Mouse (Mus musculus) hindbrain, embryonic 15.5 days (tissue): ENCODE data around the gene Msh4. TPM values are rescaled to one million over a fixed set of nuclear protein-coding genes. Genes with fewer than 3 reads are reported as not detected.

Source experiments
- ATAC-seq: fragments of 200-750 bp; cut with Nextera tagmentation; 2 replicates; pipeline ENCODE4 v1.8.0; 2017; ENCODE audit warnings: low read depth, moderate number of reproducible peaks, moderate TSS enrichment; ENCODE audit not compliant: low FRiP score
- H3K27ac ChIP-seq: fragments of 300-500 bp; sonication (generic); replicated peaks from 2 replicates; pipeline ENCODE4 v1.5.1; 2015; ENCODE audit warnings: mild to moderate bottlenecking, inconsistent platforms
- H3K27me3 ChIP-seq: fragments of 300-500 bp; sonication (generic); 2 replicates; pipeline ENCODE4 v1.6.1; 2015; ENCODE audit warnings: control low read depth, inconsistent platforms
- H3K36me3 ChIP-seq: fragments of 300-500 bp; sonication (generic); 2 replicates; pipeline ENCODE4 v1.6.1; 2015; ENCODE audit warnings: control low read depth, inconsistent platforms
- H3K4me1 ChIP-seq: fragments of 300-500 bp; sonication (generic); replicated peaks from 2 replicates; pipeline ENCODE4 v1.6.1; 2015; ENCODE audit warnings: control low read depth, inconsistent platforms
- H3K4me2 ChIP-seq: fragments of 300-500 bp; sonication (generic); 2 replicates; pipeline ENCODE4 v1.6.1; 2015; ENCODE audit warnings: moderate library complexity, mild to moderate bottlenecking, inconsistent platforms
- H3K4me3 ChIP-seq: fragments of 300-500 bp; sonication (generic); 2 replicates; pipeline ENCODE4 v1.5.1; 2015; ENCODE audit warnings: mild to moderate bottlenecking, inconsistent platforms
- H3K9ac ChIP-seq: fragments of 300-500 bp; sonication (generic); 2 replicates; pipeline ENCODE4 v1.6.1; 2015; ENCODE audit warnings: inconsistent platforms
- H3K9me3 ChIP-seq: fragments of 300-500 bp; sonication (generic); 2 replicates; pipeline ENCODE4 v1.6.1; 2016; ENCODE audit warnings: control low read depth, inconsistent platforms
- whole genome bisulfite sequencing: fragments of 180-500 bp; shearing (Covaris S2); methylation state at CpG from one replicate; pipeline ENCODE4 v1.1.7; 2015; 5-methylcytosine and 5-hydroxymethylcytosine counted together
- polyA plus RNA-seq: library from polyadenylated mRNA; unstranded; fragments of >200 nt; fragmentation: Nextera tagmentation; extraction: Ambion mirVana; gene quantifications from 2 replicates; pipeline ENCODE4 v1.2.1, GENCODE M21; 2015

Gene Msh4
- polyA plus RNA-seq, 1 experiment from 2014 or later: 0.22 TPM

GRCm38 (mm10) chr3:153819438-153819837, 86.5 kb downstream of the Msh4 start:
- no peaks in the 10 kb centered on the region for H3K9me3 ChIP-seq
- no peak for ATAC-seq

GRCm38 (mm10) chr3:153818723-153819122, 87.2 kb downstream of the Msh4 start:
- no peaks in the 10 kb centered on the region for H3K36me3 ChIP-seq
- H3K9ac ChIP-seq: no peak overlapping the region
- ATAC-seq: no peak
- no peaks in the 10 kb centered on the region for H3K4me1 ChIP-seq
- no peak overlapping the region for H3K4me3 ChIP-seq
- 96% methylated on average over 3 of the region's 3 CpGs for WGBS
- H3K27ac ChIP-seq: no peak overlapping the region
- no peak overlapping the region for H3K4me2 ChIP-seq
- no peaks in the 10 kb centered on the region for H3K9me3 ChIP-seq
- H3K27me3 ChIP-seq: no peaks in the 10 kb centered on the region

More at GRCm38 (mm10) chr3:153819438-153819837, 86.5 kb downstream of the Msh4 start:
- no peaks in the 10 kb centered on the region for H3K27me3 ChIP-seq
- H3K4me2 ChIP-seq: no peak overlapping the region
- no peak overlapping the region for H3K9ac ChIP-seq
- no peak overlapping the region for H3K4me3 ChIP-seq
- no peaks in the 10 kb centered on the region for H3K36me3 ChIP-seq
- H3K4me1 ChIP-seq: 0 out of 2 replicates have a peak, but pooled peaks cover 3% of the 10 kb centered on the region
- 64% methylated on average over 9 of the region's 9 CpGs for WGBS
- H3K27ac ChIP-seq: no peak overlapping the region

- WGBS: 82% methylated on average over 9 of the region's 9 CpGs
Measured at GRCm38 (mm10) chr3:153817376-153817890, 88.5 kb downstream of the Msh4 start.

GRCm38 (mm10) chr3:153814026-153814425, 91.9 kb downstream of the Msh4 start:
- WGBS: 92% methylated on average over 8 of the region's 8 CpGs
- H3K36me3 ChIP-seq: no peaks in the 10 kb centered on the region
- no peak for ATAC-seq

More at GRCm38 (mm10) chr3:153817376-153817890, 88.5 kb downstream of the Msh4 start:
- Histone ChIP-seq H3K4me2 (no peak overlapping the region), H3K9ac (no peak overlapping the region), H3K4me1 (no peaks in the 10 kb centered on the region), H3K4me3 (no peak overlapping the region), H3K36me3 (no peaks in the 10 kb centered on the region), H3K27me3 (no peaks in the 10 kb centered on the region), H3K27ac (no peak overlapping the region), H3K9me3 (no peaks in the 10 kb centered on the region)
- ATAC-seq: no peak

GRCm38 (mm10) chr3:153808406-153808805, 97.5 kb downstream of the Msh4 start:
- Histone ChIP-seq H3K4me1 (peaks cover 14% of the 10 kb centered on the region), H3K4me3 (no peak overlapping the region), H3K36me3 (no peaks in the 10 kb centered on the region), H3K27ac (no peak overlapping the region), H3K9me3 (no peaks in the 10 kb centered on the region), H3K27me3 (no peaks in the 10 kb centered on the region), H3K9ac (no peak overlapping the region), H3K4me2 (no peak overlapping the region)
- 78% methylated on average over 13 of the region's 13 CpGs for WGBS
- ATAC-seq: no peak

More at GRCm38 (mm10) chr3:153814026-153814425, 91.9 kb downstream of the Msh4 start:
- Histone ChIP-seq H3K9me3 (no peaks in the 10 kb centered on the region), H3K9ac (no peak overlapping the region), H3K27ac (no peak overlapping the region), H3K4me2 (no peak overlapping the region), H3K27me3 (no peaks in the 10 kb centered on the region), H3K4me3 (no peak overlapping the region), H3K4me1 (peaks cover 7% of the 10 kb centered on the region)

GRCm38 (mm10) chr3:153807444-153808149, 98.3 kb downstream of the Msh4 start:
- no peak for ATAC-seq
- Histone ChIP-seq H3K27ac (no peak overlapping the region), H3K9ac (no peak overlapping the region), H3K36me3 (no peaks in the 10 kb centered on the region), H3K4me2 (no peak overlapping the region), H3K4me1 (peaks cover 14% of the 10 kb centered on the region), H3K9me3 (no peaks in the 10 kb centered on the region), H3K27me3 (no peaks in the 10 kb centered on the region), H3K4me3 (no peak overlapping the region)
- WGBS: 92% methylated on average over 9 of the region's 9 CpGs

Other genes starting within 250 kb of the Msh4 start
- 20.7 and 23.1 TPM in 2 replicates for gene St6galnac3, start 181.0 kb downstream of the Msh4 start, polyA plus RNA-seq
- gene Asb17, start 61.9 kb downstream of the Msh4 start, polyA plus RNA-seq: 0.09 and 0.17 TPM in 2 replicates
- gene Rabggtb, start 6.9 kb upstream of the Msh4 start, polyA plus RNA-seq: 50.5 and 55.4 TPM in 2 replicates
- 63.1 and 65.6 TPM in 2 replicates for gene Acadm, start 38.5 kb upstream of the Msh4 start, polyA plus RNA-seq
- 8.6 and 9.6 TPM in 2 replicates for gene Slc44a5, start 67.3 kb upstream of the Msh4 start, polyA plus RNA-seq